Mouse (Mus musculus) cerebellum, adult 2 months (tissue): ENCODE data around the gene Fam19a5.

Experiments used
- CTCF ChIP-seq: fragments of 200-500 bp; IDR thresholded peaks from 2 replicates; pipeline ENCODE4 v1.5.1; 2011; ENCODE audit warnings: low read depth, mild to moderate bottlenecking, control low read depth, low read length, moderate library complexity, borderline replicate concordance; ENCODE audit not compliant: insufficient read depth
- POLR2A ChIP-seq: fragments of 200-500 bp; IDR thresholded peaks from 2 replicates; pipeline ENCODE4 v1.6.1; 2011; ENCODE audit warnings: low read length, control low read depth, borderline replicate concordance; ENCODE audit not compliant: insufficient read depth

DNA sequence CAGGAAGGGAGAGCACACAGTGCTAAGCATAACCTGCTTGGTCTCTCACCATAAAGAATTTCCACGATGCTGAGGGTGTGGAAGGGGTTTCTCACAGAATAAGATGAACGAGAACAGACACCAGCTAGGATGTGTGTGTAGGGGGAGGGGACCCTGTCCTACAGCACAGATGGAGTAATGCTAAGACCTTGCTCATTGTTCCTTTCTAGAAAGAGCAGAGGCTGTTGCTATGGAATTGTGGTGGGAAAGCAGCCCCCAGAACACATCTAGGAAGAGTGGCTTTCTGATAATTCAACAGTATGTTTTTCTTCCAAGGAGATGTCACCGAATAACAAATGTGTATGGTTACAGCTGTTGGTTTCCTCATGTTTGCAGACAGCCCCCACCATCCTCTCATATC, 211.4 kb downstream of the Fam19a5 start:
- TF ChIP-seq POLR2A (no peak), CTCF (no peak)
